Mouse (Mus musculus) intestine, postnatal 0 days (tissue): ENCODE results near the gene Zfp46. TPM values are rescaled to one million over a fixed set of nuclear protein-coding genes. Genes with fewer than 3 reads are reported as not detected.

Source experiments
- ATAC-seq: fragments of 200-750 bp; cut with Nextera tagmentation; 2 replicates; pipeline ENCODE4 v1.8.0; 2017; ENCODE audit warnings: mild to moderate bottlenecking, moderate TSS enrichment, moderate library complexity
- H3K27ac ChIP-seq: fragments of 300-500 bp; sonication (generic); 2 replicates; pipeline ENCODE4 v1.5.1; 2014; ENCODE audit warnings: mild to moderate bottlenecking, low read depth, low read length, moderate library complexity
- H3K27me3 ChIP-seq: fragments of 300-500 bp; sonication (generic); replicated peaks from 2 replicates; pipeline ENCODE4 v1.6.1; 2014; ENCODE audit warnings: low read length, mixed read lengths; ENCODE audit not compliant: control insufficient read depth, insufficient read depth
- H3K36me3 ChIP-seq: fragments of 300-500 bp; sonication (generic); 2 replicates; pipeline ENCODE4 v1.6.1; 2014; ENCODE audit warnings: mild to moderate bottlenecking, moderate library complexity; ENCODE audit not compliant: control insufficient read depth, insufficient read depth
- H3K4me1 ChIP-seq: fragments of 300-500 bp; sonication (generic); replicated peaks from 2 replicates; pipeline ENCODE4 v1.6.1; 2014; ENCODE audit warnings: antibody characterized with exemption, low read length, mixed read lengths; ENCODE audit not compliant: control insufficient read depth, insufficient read depth
- H3K4me2 ChIP-seq: fragments of 300-500 bp; sonication (generic); replicated peaks from 2 replicates; pipeline ENCODE4 v1.6.1; 2014; ENCODE audit warnings: low read depth, mild to moderate bottlenecking, moderate library complexity
- H3K4me3 ChIP-seq: fragments of 300-500 bp; sonication (generic); 2 replicates; pipeline ENCODE4 v1.5.1; 2014; ENCODE audit warnings: low read depth, low read length
- H3K9ac ChIP-seq: fragments of 300-500 bp; sonication (generic); 2 replicates; pipeline ENCODE4 v1.6.1; 2014; ENCODE audit warnings: mild to moderate bottlenecking, low read depth, low read length
- H3K9me3 ChIP-seq: fragments of 300-500 bp; sonication (generic); 2 replicates; pipeline ENCODE4 v1.6.1; 2016; ENCODE audit warnings: mixed run types; ENCODE audit not compliant: control insufficient read depth
- CTCF ChIP-seq: sonication (generic); IDR thresholded peaks from 2 replicates; pipeline ENCODE4 v1.5.1; 2016; ENCODE audit warnings: low read depth, mild to moderate bottlenecking, control low read depth, antibody characterized with exemption, moderate library complexity
- WGBS: fragments of 180-500 bp; shearing (Covaris S2); extraction: QIAGEN DNeasy Blood & Tissue Kit; methylation state at CpG from one replicate; pipeline ENCODE4 v1.1.7; 2014; 5-methylcytosine and 5-hydroxymethylcytosine counted together
- polyA plus RNA-seq: library from polyadenylated mRNA; unstranded; fragments of >200 nt; fragmentation: Nextera tagmentation; extraction: Ambion mirVana; gene quantifications from 2 replicates; pipeline ENCODE4 v1.2.1, GENCODE M21; 2015

The Zfp46 gene
- polyA plus RNA-seq, 1 experiment from 2014 or later, result 7.5 TPM

DNA sequence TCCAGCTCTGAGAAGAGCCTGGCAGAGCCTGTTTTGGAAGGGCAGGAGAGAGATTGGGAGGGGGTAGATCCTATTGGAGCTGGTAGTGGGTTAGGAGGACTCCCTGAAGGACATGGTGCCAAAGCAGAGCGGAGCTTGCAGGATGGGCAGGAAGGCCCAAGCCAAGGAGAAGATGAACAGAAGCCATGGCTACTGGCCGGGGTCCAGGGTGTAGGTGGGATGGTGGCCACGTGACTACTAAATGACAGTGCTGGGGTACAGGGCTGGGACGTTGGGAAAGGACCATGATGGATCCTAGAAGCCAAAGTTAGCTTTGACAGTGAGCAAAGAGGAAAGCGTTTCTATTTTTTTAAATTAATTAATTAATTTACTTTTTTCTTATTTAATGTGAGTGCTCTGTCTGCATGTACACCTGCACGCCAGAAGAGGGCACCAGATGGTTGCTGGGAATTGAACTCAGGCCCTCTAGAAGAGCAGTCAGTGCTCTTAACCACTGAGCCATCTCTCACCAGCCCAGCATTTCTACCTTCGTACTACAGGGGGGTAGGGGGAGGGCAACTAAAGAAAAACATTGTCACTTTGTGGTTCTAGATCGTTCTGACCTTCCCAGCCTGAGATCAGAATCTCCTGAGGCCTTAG is 42.3 kb upstream of the Zfp46 start:
- Histone ChIP-seq H3K4me2 (no peak overlapping the region), H3K27me3 (peaks cover under 1% of the 10 kb centered on the region; the same call in 1 of the 2 replicates), H3K36me3 (no peaks in the 10 kb centered on the region; the same call in 1 of the 2 replicates), H3K27ac (no peak overlapping the region), H3K4me1 (no peaks in the 10 kb centered on the region), H3K9me3 (no peaks in the 10 kb centered on the region), H3K9ac (no peak overlapping the region), H3K4me3 (no peak overlapping the region)
- 52% methylated on average over 8 of the region's 8 CpGs for WGBS
- no peak for ATAC-seq
- peak; percentile 73 for TF ChIP-seq CTCF

DNA sequence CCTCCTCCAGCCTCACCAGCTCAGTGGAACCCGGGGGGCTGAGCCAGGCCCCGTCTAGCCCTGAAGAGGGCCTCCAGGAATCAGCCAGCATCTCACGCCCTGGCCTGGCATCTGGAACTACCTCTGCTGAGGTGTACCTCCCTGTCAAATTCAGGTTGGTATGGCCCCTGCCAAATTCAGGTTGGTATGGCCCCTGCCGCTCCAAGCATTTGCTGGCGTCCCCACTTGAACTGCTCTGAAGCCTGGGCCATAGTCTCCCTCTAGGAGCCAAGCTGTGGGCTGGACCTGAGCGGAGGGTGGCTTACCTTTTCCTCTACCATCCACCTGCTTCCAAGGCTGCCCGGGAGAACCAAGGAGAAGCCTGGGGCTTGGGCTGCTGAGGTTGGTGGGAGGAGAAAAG is 41.8 kb upstream of the Zfp46 start:
- no peak for TF ChIP-seq CTCF
- H3K4me2 ChIP-seq, result no peak overlapping the region
- no peaks in the 10 kb centered on the region; the same call in 1 of the 2 replicates for H3K36me3 ChIP-seq
- WGBS, result 85% methylated on average over 7 of the region's 7 CpGs
- no peak overlapping the region for H3K4me3 ChIP-seq
- H3K9me3 ChIP-seq, result no peaks in the 10 kb centered on the region
- H3K4me1 ChIP-seq, result 0 out of 2 replicates have a peak, but pooled peaks cover 1% of the 10 kb centered on the region
- peaks cover 6% of the 10 kb centered on the region; the same call in 1 of the 2 replicates for H3K27me3 ChIP-seq
- no peak overlapping the region for H3K27ac ChIP-seq
- H3K9ac ChIP-seq, result no peak overlapping the region
- ATAC-seq, result no peak

DNA sequence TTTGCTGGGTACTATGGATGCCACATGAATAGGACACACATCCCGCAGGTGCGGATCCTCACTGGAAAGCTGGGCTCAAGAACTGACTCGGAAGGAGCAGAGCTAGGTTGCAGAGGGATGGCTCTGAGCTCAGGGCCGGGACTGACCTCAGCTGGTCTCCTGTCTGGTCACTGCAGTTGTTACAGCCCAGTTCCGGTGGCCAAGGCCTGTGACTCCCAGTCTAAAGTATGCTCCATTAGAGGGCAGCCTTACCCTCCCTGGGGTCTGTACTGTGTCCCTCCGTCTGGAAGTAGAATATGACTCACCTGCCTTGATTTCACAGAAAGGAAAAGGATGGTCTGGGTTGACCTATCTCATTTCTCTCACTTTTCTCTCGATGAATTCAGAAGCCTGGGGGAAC is 40.3 kb upstream of the Zfp46 start:
- TF ChIP-seq CTCF, result no peak
- Histone ChIP-seq H3K36me3 (no peaks in the 10 kb centered on the region; the same call in 1 of the 2 replicates), H3K4me2 (no peak overlapping the region), H3K4me3 (no peak overlapping the region), H3K4me1 (peaks cover 7% of the 10 kb centered on the region; the same call in 1 of the 2 replicates), H3K9ac (no peak overlapping the region), H3K9me3 (no peaks in the 10 kb centered on the region), H3K27me3 (peaks cover 6% of the 10 kb centered on the region; the same call in 1 of the 2 replicates), H3K27ac (no peak overlapping the region)
- 72% methylated on average over 7 of the region's 7 CpGs for WGBS
- ATAC-seq, result no peak

DNA sequence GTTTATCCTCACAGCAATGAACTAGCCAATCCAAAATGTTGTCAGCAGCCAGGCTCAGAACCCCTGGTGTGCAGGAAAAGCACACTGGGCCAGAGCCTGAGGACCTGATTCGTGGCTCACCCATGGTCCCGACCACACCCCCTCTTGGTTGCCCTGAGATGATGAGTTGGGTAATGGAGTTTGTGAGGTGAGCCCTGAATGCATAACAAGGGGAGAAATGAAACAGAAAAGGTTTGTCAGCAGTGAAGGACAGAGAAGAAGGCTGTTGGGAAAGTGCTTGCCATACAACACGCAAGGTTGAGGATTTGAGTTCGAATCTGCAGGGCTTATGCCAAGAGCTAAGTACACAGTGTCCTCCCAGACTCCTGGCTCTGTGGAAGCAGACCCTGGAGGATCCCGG is 38.8 kb upstream of the Zfp46 start:
- no peak for ATAC-seq
- Histone ChIP-seq H3K4me1 (peaks cover 10% of the 10 kb centered on the region; the same call in 1 of the 2 replicates), H3K27me3 (peaks cover 6% of the 10 kb centered on the region; the same call in 1 of the 2 replicates), H3K9ac (no peak overlapping the region), H3K4me2 (no peak overlapping the region), H3K27ac (no peak overlapping the region), H3K4me3 (no peak overlapping the region), H3K36me3 (no peaks in the 10 kb centered on the region; the same call in 1 of the 2 replicates), H3K9me3 (no peaks in the 10 kb centered on the region)
- no peak for TF ChIP-seq CTCF
- 61% methylated on average over 5 of the region's 5 CpGs for WGBS

DNA sequence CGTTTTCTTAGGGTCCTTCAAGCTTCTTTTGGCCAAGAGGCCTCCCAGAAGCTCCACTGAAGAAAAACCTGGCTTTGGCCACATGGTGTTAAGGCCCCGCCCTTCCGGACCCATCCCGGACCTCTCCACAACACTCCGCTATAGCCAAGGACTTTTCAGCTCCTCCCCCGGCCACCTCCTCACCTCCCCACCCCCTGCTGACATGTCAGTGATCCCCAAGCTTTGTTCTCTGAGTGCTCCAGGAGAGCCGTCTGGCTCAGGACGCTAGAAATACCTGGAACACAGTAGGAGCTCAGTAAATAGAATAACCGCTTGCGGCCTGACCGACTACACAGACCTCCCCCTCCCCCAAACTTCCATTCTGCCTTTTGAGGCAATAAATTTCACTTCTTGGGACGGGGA is 37.9 kb upstream of the Zfp46 start:
- H3K9ac ChIP-seq, result no peak overlapping the region
- H3K4me2 ChIP-seq, result peak overlapping the region; percentile 4; the same call in 1 of the 2 replicates
- H3K36me3 ChIP-seq, result no peaks in the 10 kb centered on the region; the same call in 1 of the 2 replicates
- no peaks in the 10 kb centered on the region for H3K9me3 ChIP-seq
- no peak for TF ChIP-seq CTCF
- 13% methylated on average over 12 of the region's 12 CpGs for WGBS
- no peak overlapping the region for H3K4me3 ChIP-seq
- no peak overlapping the region for H3K27ac ChIP-seq
- peaks cover 10% of the 10 kb centered on the region; the same call in 1 of the 2 replicates for H3K4me1 ChIP-seq
- ATAC-seq, result no peak
- H3K27me3 ChIP-seq, result peaks cover 6% of the 10 kb centered on the region; the same call in 1 of the 2 replicates

DNA sequence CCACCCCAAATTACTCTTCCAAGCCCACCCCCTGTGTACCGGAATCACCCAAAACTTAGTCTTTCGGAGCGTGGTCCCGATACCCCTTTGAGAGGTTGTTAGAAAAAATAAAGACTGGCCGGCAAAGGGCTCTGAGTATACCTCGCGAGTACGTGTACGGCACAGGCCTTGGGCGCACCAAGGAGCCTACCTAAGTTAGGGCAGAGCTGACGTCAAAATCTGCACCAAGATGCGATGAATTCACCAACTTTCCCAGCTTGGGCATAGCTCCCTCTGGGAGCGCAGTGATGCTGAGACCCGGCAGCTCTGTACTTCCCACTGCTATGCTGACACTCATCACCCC is 37.1 kb upstream of the Zfp46 start:
- Histone ChIP-seq H3K27me3 (peaks cover 6% of the 10 kb centered on the region; the same call in 1 of the 2 replicates), H3K4me3 (peak overlapping the region; percentile 50), H3K9me3 (no peaks in the 10 kb centered on the region), H3K4me2 (peak overlapping the region; percentile 99), H3K4me1 (peaks cover 10% of the 10 kb centered on the region; the same call in 1 of the 2 replicates), H3K27ac (no peak overlapping the region), H3K36me3 (no peaks in the 10 kb centered on the region; the same call in 1 of the 2 replicates), H3K9ac (peak overlapping the region; percentile 51; the same call in 1 of the 2 replicates)
- 15% methylated on average over 14 of the region's 14 CpGs for WGBS
- TF ChIP-seq CTCF, result 0 out of 2 replicates have a peak, but pooled peaks have one; percentile 5
- ATAC-seq, result no peak
